Mouse (Mus musculus): ENCODE results near the gene Cfap61. TPM values are rescaled to one million over a fixed set of nuclear protein-coding genes. Genes with fewer than 3 reads are reported as not detected.

The Cfap61 gene
- polyA plus RNA-seq, 1 experiment from 2014 or later: not detected

- Histone ChIP-seq H3K9ac (peak overlapping the region; percentile 16), H3K4me3 (replicated peaks) (peak overlapping the region; percentile 60), H3K27me3 (peaks cover 2% of the 10 kb centered on the region; the same call in 1 of the 2 replicates), H3K27ac (replicated peaks) (peak overlapping the region; percentile 89; the same call in 1 of the 2 replicates), H3K4me2 (peak overlapping the region; percentile 67), H3K36me3 (replicated peaks) (peaks cover 4% of the 10 kb centered on the region), H3K4me1 (replicated peaks) (peaks cover 27% of the 10 kb centered on the region), H3K9me3 (replicated peaks) (no peaks in the 10 kb centered on the region)
- no peak for ATAC-seq (ENCODE audit: insufficient read depth)
- WGBS (ENCODE audit: insufficient replicate concordance): 81% methylated on average over 5 of the region's 5 CpGs
Measured at GRCm38 (mm10) chr2:146097532-146097931, 162.9 kb downstream of the Cfap61 start.

- Histone ChIP-seq H3K4me3 (replicated peaks) (peak overlapping the region; percentile 60), H3K27me3 (peaks cover 6% of the 10 kb centered on the region; the same call in 1 of the 2 replicates), H3K4me1 (replicated peaks) (peaks cover 25% of the 10 kb centered on the region), H3K9ac (peak overlapping the region; percentile 53), H3K9me3 (replicated peaks) (no peaks in the 10 kb centered on the region), H3K36me3 (replicated peaks) (peaks cover 4% of the 10 kb centered on the region), H3K27ac (replicated peaks) (peak overlapping the region; percentile 89), H3K4me2 (peak overlapping the region; percentile 67)
- 18% methylated on average over 16 of the region's 16 CpGs for WGBS (ENCODE audit: insufficient replicate concordance)
- peak; percentile 97 for ATAC-seq (ENCODE audit: insufficient read depth)
Measured at GRCm38 (mm10) chr2:146098853-146099717, 164.5 kb downstream of the Cfap61 start.

- Histone ChIP-seq H3K4me1 (replicated peaks) (peaks cover 24% of the 10 kb centered on the region), H3K4me2 (peak overlapping the region; percentile 67), H3K9ac (no peak overlapping the region), H3K9me3 (replicated peaks) (no peaks in the 10 kb centered on the region), H3K4me3 (replicated peaks) (peak overlapping the region; percentile 60; the same call in 1 of the 2 replicates), H3K27me3 (peaks cover 6% of the 10 kb centered on the region; the same call in 1 of the 2 replicates), H3K36me3 (replicated peaks) (peaks cover 4% of the 10 kb centered on the region), H3K27ac (replicated peaks) (peak overlapping the region; percentile 89)
- ATAC-seq (ENCODE audit: insufficient read depth): no peak
- 63% methylated on average over 3 of the region's 3 CpGs for WGBS (ENCODE audit: insufficient replicate concordance)
Measured at GRCm38 (mm10) chr2:146099838-146100237, 165.3 kb downstream of the Cfap61 start.

GRCm38 (mm10) chr2:146100489-146101060 lies 166.0 kb downstream of the Cfap61 start:
- H3K36me3 ChIP-seq (replicated peaks): peaks cover 4% of the 10 kb centered on the region; the same call in 1 of the 2 replicates
- no peaks in the 10 kb centered on the region for H3K9me3 ChIP-seq (replicated peaks)
- H3K27ac ChIP-seq (replicated peaks): no peak overlapping the region
- ATAC-seq (ENCODE audit: insufficient read depth): no peak
- no peak overlapping the region for H3K4me3 ChIP-seq (replicated peaks)
- H3K9ac ChIP-seq: no peak overlapping the region
- no peak overlapping the region for H3K4me2 ChIP-seq
- H3K4me1 ChIP-seq (replicated peaks): peaks cover 24% of the 10 kb centered on the region
- 82% methylated on average over 10 of the region's 10 CpGs for WGBS (ENCODE audit: insufficient replicate concordance)
- peaks cover 6% of the 10 kb centered on the region; the same call in 1 of the 2 replicates for H3K27me3 ChIP-seq

GRCm38 (mm10) chr2:146102600-146102999 lies 168.0 kb downstream of the Cfap61 start:
- no peak for ATAC-seq (ENCODE audit: insufficient read depth)
- peaks cover 6% of the 10 kb centered on the region; the same call in 1 of the 2 replicates for H3K27me3 ChIP-seq

GRCm38 (mm10) chr2:146105341-146105740 lies 170.8 kb downstream of the Cfap61 start:
- ATAC-seq (ENCODE audit: insufficient read depth): no peak
- 57% methylated on average over 6 of the region's 6 CpGs for WGBS (ENCODE audit: insufficient replicate concordance)
- H3K4me2 ChIP-seq: no peak overlapping the region
- peaks cover 13% of the 10 kb centered on the region; the same call in 1 of the 2 replicates for H3K4me1 ChIP-seq (replicated peaks)
- H3K9me3 ChIP-seq (replicated peaks): no peaks in the 10 kb centered on the region
- H3K4me3 ChIP-seq (replicated peaks): no peak overlapping the region
- peaks cover 6% of the 10 kb centered on the region; the same call in 1 of the 2 replicates for H3K27me3 ChIP-seq
- H3K36me3 ChIP-seq (replicated peaks): no peaks in the 10 kb centered on the region
- H3K27ac ChIP-seq (replicated peaks): no peak overlapping the region
- H3K9ac ChIP-seq: no peak overlapping the region

More at GRCm38 (mm10) chr2:146102600-146102999, 168.0 kb downstream of the Cfap61 start:
- Histone ChIP-seq H3K36me3 (replicated peaks) (no peaks in the 10 kb centered on the region), H3K4me2 (no peak overlapping the region), H3K9me3 (replicated peaks) (no peaks in the 10 kb centered on the region), H3K27ac (replicated peaks) (no peak overlapping the region), H3K9ac (no peak overlapping the region), H3K4me3 (replicated peaks) (no peak overlapping the region), H3K4me1 (replicated peaks) (peaks cover 19% of the 10 kb centered on the region)
- WGBS (ENCODE audit: insufficient replicate concordance): 72% methylated on average over 3 of the region's 3 CpGs

GRCm38 (mm10) chr2:146107980-146108379 lies 173.4 kb downstream of the Cfap61 start:
- Histone ChIP-seq H3K4me1 (replicated peaks) (0 out of 2 replicates have a peak, but pooled peaks cover 7% of the 10 kb centered on the region), H3K27me3 (0 out of 2 replicates have a peak, but pooled peaks cover 3% of the 10 kb centered on the region), H3K27ac (replicated peaks) (no peak overlapping the region), H3K9me3 (replicated peaks) (no peaks in the 10 kb centered on the region), H3K4me2 (no peak overlapping the region), H3K36me3 (replicated peaks) (no peaks in the 10 kb centered on the region), H3K4me3 (replicated peaks) (no peak overlapping the region), H3K9ac (no peak overlapping the region)
- ATAC-seq (ENCODE audit: insufficient read depth): peak; percentile 15; the same call in 1 of the 2 replicates
- WGBS (ENCODE audit: insufficient replicate concordance): 30% methylated on average over 4 of the region's 4 CpGs

- Histone ChIP-seq H3K36me3 (replicated peaks) (no peaks in the 10 kb centered on the region), H3K4me1 (replicated peaks) (0 out of 2 replicates have a peak, but pooled peaks cover 7% of the 10 kb centered on the region), H3K27me3 (no peaks in the 10 kb centered on the region), H3K4me2 (no peak overlapping the region), H3K27ac (replicated peaks) (no peak overlapping the region), H3K9ac (no peak overlapping the region), H3K4me3 (replicated peaks) (no peak overlapping the region), H3K9me3 (replicated peaks) (no peaks in the 10 kb centered on the region)
- WGBS (ENCODE audit: insufficient replicate concordance): 69% methylated on average over 9 of the region's 9 CpGs
- ATAC-seq (ENCODE audit: insufficient read depth): no peak
Measured at GRCm38 (mm10) chr2:146109921-146110320, 175.3 kb downstream of the Cfap61 start.

- Histone ChIP-seq H3K36me3 (replicated peaks) (no peaks in the 10 kb centered on the region), H3K9me3 (replicated peaks) (no peaks in the 10 kb centered on the region), H3K9ac (no peak overlapping the region), H3K4me3 (replicated peaks) (no peak overlapping the region), H3K27me3 (no peaks in the 10 kb centered on the region), H3K4me1 (replicated peaks) (no peaks in the 10 kb centered on the region), H3K27ac (replicated peaks) (no peak overlapping the region), H3K4me2 (no peak overlapping the region)
- no peak for ATAC-seq (ENCODE audit: insufficient read depth)
- WGBS (ENCODE audit: insufficient replicate concordance): 23% methylated on average over 6 of the region's 6 CpGs
Measured at GRCm38 (mm10) chr2:146116282-146116681, 181.7 kb downstream of the Cfap61 start.

- H3K27ac ChIP-seq (replicated peaks): no peak overlapping the region
- no peak overlapping the region for H3K4me2 ChIP-seq
- no peak overlapping the region for H3K4me3 ChIP-seq (replicated peaks)
- H3K9me3 ChIP-seq (replicated peaks): no peaks in the 10 kb centered on the region
- 81% methylated on average over 5 of the region's 5 CpGs for WGBS (ENCODE audit: insufficient replicate concordance)
- H3K9ac ChIP-seq: no peak overlapping the region
- ATAC-seq (ENCODE audit: insufficient read depth): no peak
- H3K36me3 ChIP-seq (replicated peaks): no peaks in the 10 kb centered on the region
- H3K4me1 ChIP-seq (replicated peaks): no peaks in the 10 kb centered on the region
- H3K27me3 ChIP-seq: no peaks in the 10 kb centered on the region
Measured at GRCm38 (mm10) chr2:146116726-146117125, 182.1 kb downstream of the Cfap61 start.

Data from liver, embryonic 15.5 days (tissue).